Mouse (Mus musculus) CD4-positive, CD25-positive, alpha-beta regulatory T cell (primary cell): ENCODE data around the gene Defa34. TPM values are rescaled to one million over a fixed set of nuclear protein-coding genes. Genes with fewer than 3 reads are reported as not detected.

Experiments
- polyA plus RNA-seq: library from polyadenylated mRNA; unstranded; fragments of 100-300 nt; shearing (Covaris generic); gene quantifications from one replicate; pipeline ENCODE4 v1.2.1, GENCODE M21; 2017

Gene Defa34
- polyA plus RNA-seq: not detected

DNA sequence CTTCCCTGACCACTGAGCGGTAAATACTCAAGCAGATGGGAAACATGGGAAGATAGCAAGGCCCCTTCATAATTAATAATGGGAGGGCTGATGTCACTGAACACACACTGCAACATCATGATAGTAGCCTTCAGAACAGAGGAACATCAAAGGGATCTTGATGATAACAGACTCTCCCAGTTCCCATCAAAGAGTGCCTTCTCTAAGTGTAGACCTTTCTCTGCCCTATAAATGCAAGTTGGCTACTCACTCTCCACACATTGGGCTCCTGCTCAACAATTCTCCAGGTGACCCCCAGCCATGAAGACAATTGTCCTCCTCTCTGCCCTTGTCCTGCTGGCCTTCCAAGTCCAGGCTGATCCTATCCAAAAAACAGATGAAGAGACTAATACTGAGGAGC is at the start of gene Defa34:
Defa34 (plus strand) TSS at position 301 of the 400 bp plus-strand sequence.

GRCm38 (mm10) chr8:21617883-21618282 is 47.7 kb upstream of the Defa34 start, which contains the start of gene Defa26:
Gene Defa26, plus strand, starts transcription at chr8:21618183.

GRCm38 (mm10) chr8:21655480-21655879 is 10.1 kb upstream of the Defa34 start, which contains the start of gene Defa17:
Gene Defa17, plus strand, starts transcription at chr8:21655780.

DNA sequence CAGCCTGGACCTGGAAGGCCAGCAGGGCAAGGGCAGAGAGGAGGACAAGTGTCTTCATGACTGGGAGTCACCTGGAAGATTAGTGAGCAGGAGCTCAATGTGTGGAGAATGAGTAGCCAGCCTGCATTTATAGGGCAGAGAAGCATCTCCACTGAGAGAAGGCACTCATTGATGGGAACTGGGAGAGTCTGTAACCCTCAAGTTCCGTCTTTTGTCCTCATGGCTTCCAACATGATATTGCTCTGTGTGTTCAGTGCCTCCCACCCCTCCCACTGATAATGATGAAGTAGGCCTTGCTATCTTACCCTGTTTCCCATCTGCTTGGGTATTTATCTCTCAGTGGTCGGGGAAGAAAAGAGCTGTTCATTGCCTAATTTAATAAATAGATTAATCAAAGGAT is 37.9 kb downstream of the Defa34 start, which contains the start of gene AY761184:
AY761184 (minus strand) TSS at position 101 of the 400 bp plus-strand sequence.

Other genes starting within 250 kb of the Defa34 start
- not detected for gene Defa36, start 238.4 kb upstream of the Defa34 start, polyA plus RNA-seq
- not detected for gene Gm7849, start 209.2 kb upstream of the Defa34 start, polyA plus RNA-seq
- not detected for gene Defa20, start 156.5 kb upstream of the Defa34 start, polyA plus RNA-seq
- gene Defa32, start 136.8 kb upstream of the Defa34 start, polyA plus RNA-seq: not detected
- not detected for gene Defa37, start 100.4 kb upstream of the Defa34 start, polyA plus RNA-seq
- gene Defa28, start 82.8 kb upstream of the Defa34 start, polyA plus RNA-seq: not detected
- gene Gm7861, start 71.3 kb upstream of the Defa34 start, polyA plus RNA-seq: not detected
- gene Defa26, start 47.6 kb upstream of the Defa34 start, polyA plus RNA-seq: not detected
- gene Defa17, start 10.0 kb upstream of the Defa34 start, polyA plus RNA-seq: not detected
- gene AY761184, start 37.8 kb downstream of the Defa34 start, polyA plus RNA-seq: not detected
- not detected for gene Defa24, start 68.7 kb downstream of the Defa34 start, polyA plus RNA-seq
- gene Defb50, start 157.7 kb downstream of the Defa34 start, polyA plus RNA-seq: not detected
- gene Defb2, start 174.1 kb downstream of the Defa34 start, polyA plus RNA-seq: not detected
- not detected for gene Defb10, start 193.1 kb downstream of the Defa34 start, polyA plus RNA-seq
- not detected for gene Defb9, start 219.6 kb downstream of the Defa34 start, polyA plus RNA-seq
- gene Defb11, start 240.6 kb downstream of the Defa34 start, polyA plus RNA-seq: not detected